Mouse (Mus musculus) kidney, postnatal 10 days (tissue): Measurements from ENCODE around the gene Ttll9.

Experiments
- DNase-seq: peaks from one replicate; pipeline ENCODE4 v3.0.0; 2021; ENCODE audit warnings: mixed read lengths

The Ttll9 gene

DNA sequence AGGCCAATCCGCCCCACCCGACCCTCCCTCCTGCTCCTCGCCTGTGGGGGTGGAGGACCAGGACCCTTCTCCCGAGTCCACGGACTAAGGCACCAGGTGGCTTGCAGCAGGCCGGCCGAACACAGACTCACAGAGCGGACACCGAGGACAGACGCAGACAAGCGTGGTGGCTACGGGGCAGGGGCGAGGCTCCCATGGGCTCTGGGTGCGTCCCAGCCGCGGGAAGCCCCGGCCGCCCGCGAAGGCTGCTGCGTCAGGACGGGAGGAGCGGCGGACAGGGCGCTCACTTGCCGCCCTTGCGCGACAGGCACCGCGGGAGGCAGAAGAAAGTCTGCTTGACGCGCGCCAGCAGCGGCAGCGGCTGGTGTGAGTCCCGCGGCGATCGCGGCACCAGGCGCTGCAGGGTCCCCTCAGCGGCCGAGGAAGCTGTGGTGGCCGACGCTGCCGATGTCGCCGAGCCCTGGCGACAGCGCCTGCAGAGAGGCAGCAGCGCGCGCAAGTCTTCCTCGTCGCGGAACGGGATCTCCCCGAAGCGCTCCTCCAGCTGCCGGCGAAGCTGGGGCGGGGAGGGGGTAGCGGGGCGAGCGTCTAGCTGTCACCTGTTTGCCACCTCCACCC is 19.3 kb upstream of the Ttll9 start:
- peak; percentile 48 for DNase-seq

DNA sequence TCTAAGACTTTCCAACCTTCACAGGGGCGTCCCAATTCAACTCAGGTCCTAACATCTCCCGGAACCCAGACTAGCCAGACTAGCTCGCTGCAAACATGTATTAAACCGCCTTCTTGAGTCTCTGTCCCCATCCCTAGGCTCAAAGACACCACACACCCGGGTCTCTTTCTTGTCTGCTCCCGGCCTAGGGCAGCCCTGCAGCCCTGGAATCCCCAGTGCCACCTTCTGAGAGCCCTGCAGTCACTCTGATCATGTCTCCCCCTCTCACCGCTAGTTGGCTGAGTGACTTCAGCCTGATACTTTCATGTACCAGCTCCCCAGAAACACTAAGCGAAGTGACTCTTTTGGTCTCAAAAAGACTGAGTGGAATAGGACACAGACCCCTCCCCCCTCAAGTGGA is 18.7 kb upstream of the Ttll9 start:
- peak; percentile 6 for DNase-seq

DNA sequence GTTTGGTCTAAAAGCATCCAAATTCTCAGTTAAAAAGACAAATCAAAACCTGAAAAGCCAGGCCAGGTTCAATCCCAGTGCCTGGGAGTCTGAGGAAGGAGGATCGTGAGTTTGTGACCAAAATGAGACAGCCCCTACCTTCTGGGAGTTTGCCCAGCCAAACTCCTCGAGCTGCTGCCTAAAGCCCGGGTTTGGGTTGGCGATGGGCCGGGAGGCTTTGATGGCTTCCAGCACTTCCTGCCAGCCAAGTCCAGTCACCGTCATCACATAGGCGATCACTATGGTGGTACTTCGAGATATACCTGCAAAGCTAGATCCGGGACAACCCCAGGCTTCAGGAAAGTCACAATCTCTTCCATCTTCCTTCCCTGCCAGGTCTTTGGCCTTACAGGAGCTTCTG is 18.3 kb upstream of the Ttll9 start:
- DNase-seq: no peak

DNA sequence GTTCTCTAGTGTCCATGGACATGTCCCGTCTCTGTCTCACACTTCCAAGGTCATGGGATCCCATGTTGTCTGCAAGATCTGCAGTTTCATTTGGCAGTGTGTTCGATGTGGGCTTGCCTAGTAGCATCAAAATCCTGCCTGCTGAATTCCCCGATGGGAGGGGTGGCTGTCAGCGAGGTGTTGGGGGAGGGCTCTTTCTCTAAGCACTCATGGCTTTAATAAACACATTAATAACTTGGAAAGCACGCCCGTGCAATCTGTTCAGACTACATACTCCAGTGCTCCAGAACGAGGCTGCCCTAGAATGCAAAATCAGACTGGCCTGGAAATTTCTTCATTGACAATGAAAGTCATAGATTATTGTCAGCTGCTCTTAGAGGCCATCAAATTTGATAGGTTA is 15.2 kb upstream of the Ttll9 start:
- DNase-seq: peak; percentile 36

DNA sequence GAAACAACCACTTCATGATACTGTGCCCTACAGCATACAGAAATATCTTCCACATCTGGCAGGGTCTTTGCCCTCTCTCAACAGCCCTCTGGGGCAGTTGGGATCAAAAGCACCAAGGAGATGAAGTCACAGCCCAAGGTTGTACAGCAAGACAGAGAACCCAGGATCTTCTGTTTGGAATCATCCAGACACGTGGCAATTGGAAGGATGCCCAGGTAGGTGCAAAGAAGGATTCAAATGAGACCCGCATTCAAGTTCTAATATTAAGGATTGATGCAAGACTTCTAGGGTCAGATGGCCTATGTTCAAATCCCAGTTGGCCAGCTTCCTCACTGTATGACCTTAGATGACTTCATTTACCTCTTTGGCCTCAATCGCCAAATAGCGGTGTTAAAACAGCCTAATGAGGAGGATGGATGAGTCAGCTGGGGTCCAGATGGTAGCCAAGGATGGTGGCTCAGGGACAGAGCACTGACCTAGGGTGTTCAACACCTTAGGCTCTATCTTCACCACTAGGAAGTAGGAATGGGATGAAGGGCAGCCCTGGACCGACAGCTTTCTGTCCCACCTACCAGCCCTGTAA is 13.8 kb upstream of the Ttll9 start:
- DNase-seq: no peak

DNA sequence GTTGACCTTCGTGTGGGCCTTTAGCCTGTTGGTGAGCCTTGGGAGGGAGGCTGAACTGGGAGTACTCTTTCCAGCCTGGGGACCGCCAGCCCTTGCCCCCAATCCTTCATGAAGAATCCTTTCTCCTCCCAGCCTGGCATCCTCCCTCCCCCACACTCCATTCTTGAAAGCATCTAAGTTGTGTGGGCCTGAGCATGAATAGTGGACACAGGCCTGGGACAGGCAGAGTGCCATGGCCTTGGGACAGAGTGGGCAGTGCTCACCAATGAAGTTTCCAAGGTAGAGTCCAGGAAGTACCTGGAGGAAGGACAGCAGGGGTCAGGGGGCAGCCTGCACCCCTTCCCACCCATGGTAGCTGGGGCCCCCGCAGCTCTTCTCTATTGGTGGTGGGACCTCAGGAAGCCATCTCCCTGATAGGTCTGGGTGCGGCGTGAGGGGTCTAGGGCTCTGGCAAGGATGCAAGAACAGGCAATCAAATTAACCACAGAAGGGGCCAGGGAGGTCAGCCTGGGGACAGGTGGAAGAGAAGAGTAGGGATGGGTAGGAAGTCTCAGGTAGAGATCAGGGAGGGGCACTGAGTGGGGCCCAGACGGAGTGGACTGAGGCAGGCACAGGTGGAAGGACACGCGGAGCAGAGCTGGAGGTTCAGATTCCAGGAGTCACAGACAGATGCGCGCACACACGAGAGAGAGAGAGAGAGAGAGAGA is 11.8 kb upstream of the Ttll9 start:
- DNase-seq: peak; percentile 12

DNA sequence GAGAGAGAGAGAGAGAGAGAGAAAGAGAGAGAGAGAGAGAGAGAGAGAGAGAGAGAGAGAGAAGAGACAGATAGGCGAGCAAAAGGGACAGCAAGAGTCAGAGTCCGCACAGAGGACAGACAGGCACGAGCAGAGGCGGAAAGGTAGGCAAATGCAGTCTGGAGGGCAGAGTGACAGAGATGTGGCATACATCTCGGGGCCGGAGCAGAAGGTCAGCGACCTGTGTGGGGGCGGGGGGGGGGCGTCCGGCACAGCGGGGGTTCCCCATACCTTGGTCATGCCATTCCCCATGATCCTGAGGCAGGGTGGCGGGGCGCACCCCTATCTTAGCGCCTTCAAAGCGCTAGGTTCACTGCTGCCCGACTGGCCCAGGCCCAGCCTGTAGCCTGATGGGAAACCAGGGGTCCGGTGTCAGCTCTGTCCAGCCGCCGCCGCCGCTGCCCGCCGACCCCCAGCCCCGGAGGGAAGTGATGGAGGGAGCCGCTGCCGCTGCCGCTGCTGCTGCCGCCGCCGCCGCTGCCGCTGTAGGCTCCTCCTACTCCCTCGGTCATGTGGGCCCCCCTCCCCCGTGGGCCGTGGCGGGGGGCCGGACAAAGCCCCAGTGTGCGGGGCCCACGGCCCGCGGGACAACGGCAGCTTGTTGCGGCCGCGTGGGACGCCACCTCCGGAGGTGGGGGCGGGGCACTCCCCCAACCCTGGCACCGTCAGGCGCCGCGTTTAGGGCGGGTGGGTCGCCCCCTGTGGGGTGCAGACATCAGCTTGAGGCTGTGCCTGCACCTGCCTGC is 11.0 kb upstream of the Ttll9 start, which contains the start of gene Dusp15:
Gene Dusp15 (minus strand): TSS at position 634 of the 785 bp plus-strand sequence.
- DNase-seq: peak; percentile 53

DNA sequence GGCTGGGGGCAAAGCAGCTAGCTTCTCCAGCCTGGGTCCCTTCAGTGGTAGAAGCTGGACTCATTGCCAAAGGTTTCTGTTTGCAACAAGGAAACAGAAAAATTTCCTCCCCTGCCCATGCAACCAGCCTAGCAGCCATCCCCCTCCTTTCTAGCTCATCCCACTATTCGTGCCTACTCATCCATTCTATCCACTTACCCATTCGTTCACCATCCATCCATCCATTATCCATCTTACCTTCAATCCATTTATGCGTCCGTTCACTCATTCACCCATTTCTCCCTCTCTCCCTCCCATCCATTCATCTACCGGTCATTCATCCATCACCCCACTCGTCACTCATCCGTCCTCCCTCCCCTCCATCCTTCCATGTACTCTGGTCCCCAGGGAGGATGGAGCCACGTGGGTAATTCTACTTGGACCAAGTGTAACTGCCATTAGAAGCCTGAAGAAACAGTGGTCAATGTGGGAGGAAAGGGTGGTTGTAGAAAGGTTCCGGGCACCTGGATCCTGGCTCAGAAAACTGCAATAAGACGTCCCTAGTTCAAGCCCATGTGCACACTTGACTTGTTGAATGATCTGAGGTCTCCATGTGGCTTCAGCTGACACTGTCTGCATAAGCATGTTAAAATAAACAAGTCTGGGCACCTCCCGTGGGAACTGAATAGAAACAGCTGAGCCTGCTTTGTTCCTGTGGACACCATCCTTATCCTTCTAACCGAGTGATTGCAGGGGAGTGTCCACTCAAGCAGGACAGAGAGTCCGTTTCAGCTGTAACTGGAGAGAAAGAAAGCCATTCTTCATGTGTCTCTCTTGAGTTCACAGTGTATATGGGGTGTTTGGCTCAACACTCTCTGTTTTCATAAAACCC is 10.2 kb upstream of the Ttll9 start:
- DNase-seq: peak; percentile 15

DNA sequence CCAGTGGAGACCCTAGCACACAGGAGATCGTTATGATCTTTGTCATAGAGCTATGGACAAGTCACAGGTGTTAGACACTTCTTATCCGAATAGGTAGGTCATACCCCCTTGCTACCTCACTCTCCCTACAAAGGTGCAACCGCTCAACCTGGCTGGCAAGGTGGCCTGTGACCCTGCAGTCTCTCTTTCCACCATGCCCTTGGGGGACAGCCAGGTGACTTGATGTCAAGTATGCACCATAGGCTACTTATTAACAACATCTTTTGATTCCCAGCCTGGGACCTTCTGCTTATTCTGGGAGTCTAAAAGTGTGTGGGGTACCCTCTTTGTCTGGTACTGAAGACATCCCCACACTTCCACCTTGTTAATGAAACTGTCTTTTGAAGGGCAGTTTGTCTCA is 4.2 kb upstream of the Ttll9 start:
- DNase-seq: peak; percentile 35

DNA sequence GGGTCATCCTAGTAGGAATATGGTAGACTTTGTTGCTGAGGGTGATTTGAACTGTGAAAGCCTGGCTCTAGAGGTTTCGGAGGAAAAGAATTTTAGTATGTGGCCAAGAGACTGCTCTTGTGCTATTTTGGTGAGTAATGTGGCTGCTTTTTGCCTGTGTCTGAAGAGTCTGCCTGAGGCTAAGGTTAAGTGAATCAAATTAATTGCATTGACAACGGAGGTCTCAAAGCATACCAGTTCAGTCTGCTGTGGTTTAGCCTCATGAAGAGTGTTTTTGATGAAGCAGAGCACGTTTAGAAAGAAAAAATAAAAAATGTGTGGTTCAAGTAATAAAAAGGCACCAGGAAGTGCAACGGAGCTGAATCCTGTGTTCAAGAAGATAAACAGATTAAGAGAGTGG is 3.3 kb downstream of the Ttll9 start:
- no peak for DNase-seq

DNA sequence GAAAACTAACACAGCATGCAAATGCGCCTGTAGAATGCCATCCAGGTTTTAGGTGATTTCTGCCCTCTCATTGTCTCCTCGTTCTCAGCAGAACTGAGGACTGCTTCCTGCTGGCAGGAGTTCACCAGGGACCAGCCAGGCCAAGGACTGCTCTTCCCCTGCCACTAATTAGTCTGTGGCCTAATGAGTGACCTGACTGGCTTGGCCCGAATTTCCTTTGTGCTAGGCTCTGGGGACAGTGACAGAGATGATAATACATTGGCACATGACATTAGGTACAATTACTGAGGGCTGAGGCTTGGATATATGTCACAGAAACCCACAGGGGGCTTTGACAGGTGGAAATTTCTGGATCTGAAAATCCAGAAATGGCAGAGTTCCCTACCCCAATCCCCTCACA is 14.7 kb downstream of the Ttll9 start:
- DNase-seq: no peak

DNA sequence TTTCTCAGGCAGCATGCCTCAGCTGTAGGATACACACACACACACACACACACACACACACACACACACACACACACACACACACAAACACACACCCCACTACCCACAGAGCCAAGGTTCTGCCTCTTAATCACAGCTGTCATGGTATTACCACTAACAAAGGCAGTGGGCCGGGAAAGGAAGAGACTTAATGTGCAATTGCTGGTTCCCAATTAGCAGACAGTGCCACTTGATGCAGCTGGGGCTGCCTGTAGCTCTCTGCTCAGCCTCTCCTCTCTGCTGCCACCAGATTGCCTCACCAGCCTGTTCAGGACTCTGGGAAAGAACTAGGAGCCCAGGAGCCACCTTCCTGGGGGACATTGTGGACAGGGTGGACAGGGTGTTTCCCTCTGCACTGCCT is 23.3 kb downstream of the Ttll9 start:
- DNase-seq: no peak

DNA sequence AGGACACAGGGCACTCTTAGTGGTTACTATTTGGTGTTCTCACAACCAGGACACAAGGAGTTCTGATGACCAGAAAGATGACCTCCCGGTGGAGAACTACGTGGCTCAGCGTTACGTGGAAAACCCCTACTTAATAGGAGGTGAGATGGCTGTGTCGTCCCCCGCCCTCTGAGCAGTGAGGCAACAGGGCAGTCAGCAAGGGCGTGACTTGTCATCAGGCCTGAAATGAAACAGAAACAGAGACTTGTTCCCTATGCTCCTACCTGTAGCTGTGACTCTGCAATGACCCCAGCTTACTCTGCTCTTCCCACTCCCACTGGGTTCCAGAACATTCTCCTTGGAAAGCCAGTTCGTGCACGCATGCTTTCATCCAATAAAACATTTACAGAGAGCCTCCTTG is 29.2 kb downstream of the Ttll9 start:
- no peak for DNase-seq

DNA sequence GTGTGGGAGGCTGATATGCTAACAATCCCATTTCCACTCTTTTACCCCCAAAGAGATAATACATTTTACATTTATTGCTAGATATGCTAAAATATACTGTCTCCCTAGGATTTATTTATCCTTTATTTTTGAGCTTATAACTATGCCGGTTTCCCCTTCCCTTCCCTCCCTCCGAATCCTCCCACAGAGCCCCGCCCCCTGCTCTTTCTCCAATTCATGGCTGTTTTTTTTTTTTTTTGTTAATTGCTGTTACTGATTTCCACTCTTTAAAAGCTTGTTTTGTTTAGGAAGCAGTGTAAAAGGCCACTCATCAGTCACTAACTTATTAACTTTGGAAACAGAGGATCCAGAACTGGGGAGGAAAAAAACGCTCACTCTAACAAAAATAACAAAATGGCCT is 34.8 kb downstream of the Ttll9 start:
- DNase-seq: peak; percentile 33

DNA sequence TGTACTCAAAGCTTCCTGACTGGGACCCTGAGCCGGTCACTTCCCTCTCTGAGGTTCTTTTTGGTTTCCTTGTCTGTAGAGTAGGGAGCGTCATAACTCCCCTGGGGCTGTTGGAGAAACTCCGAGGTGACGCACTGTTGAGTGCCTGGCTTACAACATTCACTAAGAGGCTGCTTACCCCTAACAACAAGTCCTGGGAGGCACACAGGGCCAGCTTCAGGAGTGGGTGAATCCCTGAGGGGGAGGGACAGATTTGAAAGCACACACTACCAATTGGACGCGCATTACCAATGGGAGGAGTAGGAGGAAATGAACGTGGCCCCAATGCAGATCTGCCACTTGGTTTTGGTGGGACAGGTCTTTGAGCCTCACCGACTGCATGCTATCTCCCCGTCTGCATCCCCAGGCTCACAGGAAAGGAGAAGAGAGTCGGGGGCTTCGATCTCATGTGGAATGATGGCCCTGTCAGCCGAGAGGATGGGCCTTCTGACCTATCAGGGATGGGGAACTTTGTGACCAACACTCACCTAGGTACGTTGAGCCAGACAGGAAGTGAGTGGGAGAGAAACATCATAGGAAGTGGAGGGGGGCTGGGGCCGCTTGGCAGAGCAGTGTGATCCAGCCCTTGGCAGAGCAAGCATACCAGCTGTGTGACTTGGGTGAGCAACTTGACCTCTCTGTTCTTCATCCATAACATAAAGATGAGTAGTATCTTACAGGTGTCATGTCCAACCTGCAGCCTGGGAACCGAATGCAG is 40.4 kb downstream of the Ttll9 start:
- no peak for DNase-seq

DNA sequence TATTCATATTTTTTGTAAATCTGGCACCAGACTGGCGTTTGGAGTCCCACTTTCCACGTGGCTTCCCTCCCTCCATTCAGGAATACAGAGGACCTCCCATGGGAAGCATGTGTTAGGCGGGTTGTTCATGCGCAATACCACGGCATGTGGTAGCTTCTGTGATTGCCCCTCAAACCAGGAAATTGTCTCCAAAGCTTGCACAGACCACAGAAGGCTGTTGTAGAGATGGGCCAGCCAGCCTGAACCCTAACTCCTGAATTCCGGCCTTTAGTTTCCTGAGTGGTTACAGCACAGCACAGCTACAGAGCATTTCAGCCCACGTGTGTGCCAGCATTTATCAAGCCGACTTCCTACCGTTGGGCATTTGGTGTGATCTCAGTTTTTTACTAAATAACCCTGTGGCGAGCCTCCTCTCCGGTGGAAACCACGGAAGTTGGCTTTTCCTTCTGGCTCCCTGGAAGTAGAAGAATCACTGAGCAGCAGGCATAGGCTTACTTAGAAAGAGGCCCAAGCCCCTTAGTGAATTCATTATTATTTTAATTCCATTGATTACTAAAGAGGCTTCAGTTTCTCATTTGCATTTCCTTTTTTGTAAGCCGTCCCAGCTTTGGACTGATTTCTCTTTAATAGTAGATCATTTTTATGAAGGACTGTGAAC is 41.5 kb downstream of the Ttll9 start:
- no peak for DNase-seq

DNA sequence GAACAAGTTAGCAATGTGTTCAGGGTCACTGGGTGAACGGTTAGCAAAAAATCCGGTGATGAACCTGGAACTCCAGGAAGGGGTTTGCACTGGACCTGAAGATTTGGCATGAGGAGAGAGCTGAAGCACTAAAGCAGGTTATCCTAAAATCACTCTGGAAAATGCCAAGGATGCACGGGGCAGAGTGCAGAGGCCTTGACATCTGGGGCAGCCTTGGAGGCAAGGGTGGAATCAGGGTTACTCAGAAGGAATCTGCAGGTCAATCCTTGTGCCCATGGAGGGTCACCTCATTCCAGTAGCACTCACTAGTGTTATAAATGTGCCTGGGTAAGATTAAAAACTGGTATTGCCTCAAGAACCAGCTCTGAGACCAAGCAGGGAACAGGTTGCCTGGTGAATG is 43.7 kb downstream of the Ttll9 start:
- no peak for DNase-seq

DNA sequence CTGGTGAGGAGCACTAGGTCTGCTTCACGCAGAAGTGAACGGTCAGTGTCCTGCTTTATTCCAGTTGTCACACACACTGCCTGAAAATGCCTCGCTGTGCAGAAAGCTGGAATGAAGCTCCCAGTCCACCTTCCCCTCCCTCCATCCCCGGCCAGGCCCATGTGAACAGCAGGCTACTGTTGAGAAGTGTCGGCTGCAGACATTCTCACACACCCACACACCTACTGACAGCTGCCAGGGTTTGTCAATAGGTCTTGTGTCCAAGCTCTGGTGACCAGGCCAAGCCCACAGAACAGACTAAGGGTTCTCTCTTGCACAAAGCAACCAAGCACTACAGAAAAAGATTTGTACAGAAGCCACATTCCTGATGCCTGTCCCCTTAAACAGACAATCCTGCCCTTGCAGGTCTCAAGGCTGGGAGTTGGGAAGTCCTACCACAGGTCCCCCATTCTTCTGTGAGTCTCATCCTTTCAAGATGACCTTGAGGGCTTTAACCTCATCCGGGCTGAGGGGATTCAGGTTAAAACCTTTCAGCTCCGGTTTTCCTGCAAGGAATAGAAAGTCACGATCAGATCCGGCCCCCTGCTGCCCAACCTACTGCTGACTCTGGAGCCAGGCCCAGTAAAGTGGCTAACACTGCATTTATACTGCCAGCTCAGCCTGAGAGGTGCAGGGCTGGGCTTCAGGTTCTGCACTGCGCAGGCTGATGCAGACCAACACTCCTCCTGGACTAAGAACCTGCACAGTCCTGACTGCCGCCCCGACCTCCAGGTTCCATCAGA is 47.1 kb downstream of the Ttll9 start:
- DNase-seq: no peak

DNA sequence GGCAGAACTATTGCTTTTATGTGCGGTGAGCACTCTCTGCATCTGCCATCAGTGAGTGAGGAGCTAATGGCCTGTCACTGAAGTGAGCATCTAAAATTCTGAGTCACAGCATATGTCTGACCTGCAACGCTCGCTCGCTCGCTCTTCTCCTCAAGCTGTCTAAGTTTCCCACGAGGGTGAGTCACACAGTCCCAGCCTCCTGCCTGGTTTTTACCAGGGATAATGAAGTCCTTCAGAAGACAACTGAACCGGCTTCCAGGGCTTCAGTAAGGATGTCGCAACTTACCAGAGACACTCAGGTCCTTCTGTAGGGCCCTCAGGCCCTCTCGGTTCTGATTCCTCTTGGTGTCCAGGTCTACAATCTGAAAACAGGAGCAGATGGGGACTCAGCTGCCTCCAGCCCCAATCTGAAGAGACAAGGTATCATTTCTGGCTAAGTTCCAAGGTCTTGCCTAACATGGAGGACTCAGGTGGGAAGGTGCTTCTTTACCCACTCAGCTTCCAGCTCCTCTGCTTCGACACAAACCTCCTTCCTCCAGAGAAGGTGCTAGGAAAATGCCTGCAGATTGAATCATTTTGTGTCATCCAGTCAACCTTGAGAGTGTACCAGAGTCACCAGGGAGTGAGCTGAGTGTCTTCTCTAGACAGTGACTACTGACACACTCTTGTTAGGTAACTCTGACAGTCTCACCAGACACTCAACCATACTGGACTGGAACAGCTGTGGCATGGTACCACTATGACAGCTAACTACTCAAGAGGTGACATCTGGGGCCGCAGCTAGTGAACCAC is 51.6 kb downstream of the Ttll9 start:
- DNase-seq: no peak
